19 mouse cellular contexts compared by ENCODE assay signal in genomic region chr14:32536763-32537162, GRCm38 (mm10). TPM values are rescaled to one million over a fixed set of nuclear protein-coding genes. Genes with fewer than 3 reads are reported as not detected.
DNase-seq lines count a peak whose midpoint lies in the region; ATAC-seq and TF ChIP-seq lines count a peak whose summit lies in the region.
"Had no signal": no experiment of that assay in that cellular context is flagged by ENCODE, and none has a peak within 500 bp of the region (broad histone marks: within the 10 kb centered on the region; RNA-seq: fewer than 3 reads in every experiment).

No protein-coding gene starts in this region.

- intact Hi-C loops in left cerebral cortex, postnatal 10 days (cut with DNase I), result loop anchor here (10.0 kb wide), 1 partner anchor 668 kb away; no protein-coding TSS in a partner anchor
- intact Hi-C loops in left cerebral cortex, postnatal 4 days (cut with DNase I), result loop anchor here (5.0 to 10.0 kb wide), 2 partner anchors 46 to 668 kb away; no protein-coding TSS in a partner anchor

- no peaks in the 10 kb centered on the region for H3K9me3 ChIP-seq in forebrain, postnatal 0 days (ENCODE audit: low read length)
- H3K9me3 ChIP-seq in forebrain, embryonic 10.5 days, result no peaks in the 10 kb centered on the region
- no peaks in the 10 kb centered on the region for H3K9me3 ChIP-seq in limb, embryonic 14.5 days (ENCODE audit: control insufficient read depth, low read length)
- H3K9me3 ChIP-seq: embryonic facial prominence, embryonic 12.5 days; heart, embryonic 12.5 days; megakaryocyte, embryonic 14.5 days had no signal

- no peak overlapping the region for H3K27ac ChIP-seq in forebrain, postnatal 0 days (ENCODE audit: low read depth, low read length)
- no peak overlapping the region for H3K27ac ChIP-seq in forebrain, embryonic 10.5 days
- peak overlapping the region; percentile 41; the same call in 1 of the 2 replicates for H3K27ac ChIP-seq in limb, embryonic 14.5 days (replicated peaks; ENCODE audit: low read depth, low read length)
- H3K27ac ChIP-seq: embryonic facial prominence, embryonic 12.5 days had no signal

- TF ChIP-seq CTCF in forebrain, postnatal 0 days (IDR thresholded peaks at IDR 0.05; ENCODE audit: low read depth), result no peak

- peak; percentile 61 for DNase-seq in forebrain, postnatal 0 days
- no peak for DNase-seq in forebrain, embryonic 10.5 days (ENCODE audit: extremely low spot score, low spot score)
- DNase-seq in left cerebral cortex, postnatal 10 days (ENCODE audit: extremely low spot score in 1 of 2, low spot score in 2 of 2), result peak; percentile 42 to 55
- no peak for DNase-seq in left cerebral cortex, postnatal 4 days
- peak; percentile 68 for DNase-seq in brain, adult 2 months (ENCODE audit: low read depth, low spot score)
- DNase-seq in limb, embryonic 14.5 days (ENCODE audit: low spot score), result peak; percentile 80
- DNase-seq in adrenal gland, adult (ENCODE audit: inconsistent age in 2 of 2, low spot score in 1 of 2), result no peak
- no peak for DNase-seq in urinary bladder, postnatal 14 days (ENCODE audit: low spot score)
- DNase-seq: B cell, adult 2 months; cerebellum, adult 11 months; cerebellum, postnatal 36 days; gastrocnemius, postnatal 36 days; kidney, adult 9 months had no signal

- H3K9ac ChIP-seq in forebrain, postnatal 0 days, result no peak overlapping the region
- no peak overlapping the region for H3K9ac ChIP-seq in limb, embryonic 14.5 days (ENCODE audit: low read depth, low read length, severe bottlenecking)
- H3K9ac ChIP-seq: embryonic facial prominence, embryonic 12.5 days; heart, embryonic 12.5 days had no signal

- peaks cover 2% of the 10 kb centered on the region for H3K36me3 ChIP-seq in forebrain, postnatal 0 days (ENCODE audit: insufficient read depth)
- peaks cover 76% of the 10 kb centered on the region for H3K36me3 ChIP-seq in forebrain, embryonic 10.5 days (replicated peaks)
- H3K36me3 ChIP-seq in limb, embryonic 14.5 days (ENCODE audit: control insufficient read depth, insufficient read depth, low read length), result peaks cover 24% of the 10 kb centered on the region

- no peak overlapping the region for H3K4me3 ChIP-seq in forebrain, postnatal 0 days (ENCODE audit: low read depth, low read length)
- no peak overlapping the region for H3K4me3 ChIP-seq in forebrain, embryonic 10.5 days
- H3K4me3 ChIP-seq in limb, embryonic 14.5 days (replicated peaks; ENCODE audit: low read length), result no peak overlapping the region
- H3K4me3 ChIP-seq: embryonic facial prominence, embryonic 12.5 days; heart, embryonic 12.5 days; megakaryocyte, embryonic 14.5 days had no signal

- WGBS in forebrain, postnatal 0 days, result 39% methylated on average over 9 of the region's 9 CpGs
- 89% methylated on average over 9 of the region's 9 CpGs for WGBS in forebrain, embryonic 10.5 days
- 29% methylated on average over 9 of the region's 9 CpGs for WGBS in limb, embryonic 14.5 days

- H3K4me1 ChIP-seq in forebrain, postnatal 0 days (ENCODE audit: insufficient read depth), result no peaks in the 10 kb centered on the region; the same call in 1 of the 2 replicates
- peaks cover 19% of the 10 kb centered on the region for H3K4me1 ChIP-seq in forebrain, embryonic 10.5 days
- H3K4me1 ChIP-seq in limb, embryonic 14.5 days (ENCODE audit: control insufficient read depth, insufficient read depth, low read length), result peaks cover 27% of the 10 kb centered on the region

- no peaks in the 10 kb centered on the region for H3K27me3 ChIP-seq in forebrain, postnatal 0 days (ENCODE audit: insufficient read depth, low read length)
- H3K27me3 ChIP-seq in forebrain, embryonic 10.5 days (ENCODE audit: poor library complexity, severe bottlenecking), result no peaks in the 10 kb centered on the region
- no peaks in the 10 kb centered on the region for H3K27me3 ChIP-seq in limb, embryonic 14.5 days (ENCODE audit: control insufficient read depth, insufficient read depth, low read length)
- H3K27me3 ChIP-seq: embryonic facial prominence, embryonic 12.5 days; heart, embryonic 12.5 days; megakaryocyte, embryonic 14.5 days; Patski had no signal

- no peak overlapping the region for H3K4me2 ChIP-seq in forebrain, postnatal 0 days (ENCODE audit: low read depth)
- H3K4me2 ChIP-seq in limb, embryonic 14.5 days (replicated peaks; ENCODE audit: low read depth, low read length, severe bottlenecking), result no peak overlapping the region
- H3K4me2 ChIP-seq: embryonic facial prominence, embryonic 12.5 days; heart, embryonic 12.5 days had no signal

- TF ChIP-seq POLR2A in limb, embryonic 14.5 days (IDR thresholded peaks at IDR 0.05; ENCODE audit: borderline replicate concordance, extremely low read depth, insufficient read depth, insufficient read length), result no peak

- ATAC-seq in forebrain, postnatal 0 days, result peak; percentile 63; the same call in 1 of the 2 replicates
- ATAC-seq in limb, embryonic 14.5 days (ENCODE audit: low FRiP score, low read depth), result peak; percentile 55; the same call in 1 of the 2 replicates
- ATAC-seq: inflammation-experienced regulatory T-cells, adult 6 months; lung, postnatal 0 days; Patski had no signal

RNA-seq across cellular contexts. Expression of gene Ercc6, which starts 23.4 kb away (rescaled TPM):
- total RNA-seq in forebrain, postnatal 0 days (2014; rRNA removed), result 15.2 and 18.0 TPM in 2 replicates
- 12.6 and 19.5 TPM in 2 replicates for polyA plus RNA-seq in forebrain, postnatal 0 days (2015; fragmentation: Nextera tagmentation; extraction: Ambion mirVana)
- polyA plus RNA-seq in forebrain, embryonic 10.5 days (2016; fragmentation: Nextera tagmentation; extraction: Ambion mirVana), result 28.9 TPM in 2 replicates
- 10 to 100 TPM; 16.7 to 18.9 TPM for total RNA-seq in left cerebral cortex, postnatal 10 days (2021)
- 10 to 100 TPM; 27.9 to 29.0 TPM for total RNA-seq in left cerebral cortex, postnatal 4 days (2021)
- polyA plus RNA-seq in limb, embryonic 14.5 days (2012; rRNA removed), result 12.2 and 12.8 TPM in 2 replicates
- 15.0 and 19.3 TPM in 2 replicates for polyA plus RNA-seq in limb, embryonic 14.5 days (2014; fragmentation: Nextera tagmentation; extraction: Ambion mirVana)

Comparison
In these comparisons a context has a peak if more than half of its experiments do, and no peak if none do; other contexts are left out.
1. DNase-seq: peak in forebrain, postnatal 0 days (single experiment), left cerebral cortex, postnatal 10 days (2 of 2), brain, adult 2 months (single experiment) and limb, embryonic 14.5 days (single experiment); none in forebrain, embryonic 10.5 days (single experiment), left cerebral cortex, postnatal 4 days (single experiment), adrenal gland, adult (0 of 2) and urinary bladder, postnatal 14 days (single experiment).